Comparison of ENCODE assay signal across 8 mouse cellular contexts in genomic region chr15:100304019-100304991, GRCm38 (mm10). TPM values are rescaled to one million over a fixed set of nuclear protein-coding genes. Genes with fewer than 3 reads are reported as not detected.
A peak's percentile ranks its signal among the peaks of the same experiment; 100 is the strongest.
DNase-seq lines count a peak whose midpoint lies in the region; ATAC-seq and TF ChIP-seq lines count a peak whose summit lies in the region.

TSS of gene Mettl7a1 (plus strand) at chr15:100304140.

- H3K27ac ChIP-seq in cortical plate, adult 2 months (ENCODE audit: insufficient read depth, low read length): peak within 1 kb of the TSS; percentile 92
- peak within 1 kb of the TSS; percentile 83 for H3K27ac ChIP-seq in hindbrain, postnatal 0 days
- peak within 1 kb of the TSS; percentile 98 for H3K27ac ChIP-seq in left cerebral cortex, adult 2 months
- peak within 1 kb of the TSS; percentile 87 for H3K27ac ChIP-seq in macrophage

- H3K27me3 ChIP-seq in hindbrain, postnatal 0 days (ENCODE audit: insufficient read depth, low read length): no peaks in the 10 kb centered on the region

- peak; percentile 97 for TF ChIP-seq POLR2A in cortical plate, adult 2 months (IDR thresholded peaks at IDR 0.05; ENCODE audit: extremely low read depth, insufficient read depth, low read length)

- peak; percentile 83 for ATAC-seq in hindbrain, postnatal 0 days

- H3K9me3 ChIP-seq in hindbrain, postnatal 0 days (ENCODE audit: low read length): no peaks in the 10 kb centered on the region

- peak within 1 kb of the TSS; percentile 58 for H3K9ac ChIP-seq in hindbrain, postnatal 0 days (replicated peaks; ENCODE audit: low read length)

- peaks cover 1% of the 10 kb centered on the region; the same call in 1 of the 2 replicates for H3K4me1 ChIP-seq in cortical plate, adult 2 months (ENCODE audit: control insufficient read depth, insufficient read depth, low read length)
- no peaks in the 10 kb centered on the region for H3K4me1 ChIP-seq in hindbrain, postnatal 0 days (ENCODE audit: insufficient read depth, low read length)

- H3K4me2 ChIP-seq in hindbrain, postnatal 0 days (ENCODE audit: low read depth, low read length): peak within 1 kb of the TSS; percentile 79

- no peak for TF ChIP-seq CTCF in cortical plate, adult 2 months (IDR thresholded peaks at IDR 0.05; ENCODE audit: extremely low read depth, insufficient read depth, low read length)
- TF ChIP-seq CTCF in hindbrain, postnatal 0 days (IDR thresholded peaks at IDR 0.05; ENCODE audit: low read depth): no peak
- TF ChIP-seq CTCF in left cerebral cortex, adult 2 months (IDR thresholded peaks at IDR 0.05): no peak

- no peaks in the 10 kb centered on the region; the same call in 1 of the 2 replicates for H3K79me2 ChIP-seq in macrophage (ENCODE audit: inconsistent target)

- intact Hi-C loops in left cerebral cortex, adult 2 months (cut with DNase I): loop anchor here (5.0 kb wide), 2 partner anchors 67 to 313 kb away; partner anchors contain the start of gene Dazap2

- peak; percentile 87 for DNase-seq in adipocyte (ENCODE audit: low spot score)
- DNase-seq in gastrocnemius, adult 8-10 months (ENCODE audit: low spot score in 2 of 2): peak; percentile 71 to 84
- DNase-seq in hindbrain, postnatal 0 days (ENCODE audit: low spot score): peak; percentile 92
- peak; percentile 82 to 87 for DNase-seq in left cerebral cortex, adult 2 months (ENCODE audit: extremely low spot score in 1 of 2, low spot score in 2 of 2)
- DNase-seq in right cerebral cortex, adult 18-20 months: peak; percentile 89
- peak; percentile 76 for DNase-seq in urinary bladder, adult 2 months (ENCODE audit: low spot score)

- no peaks in the 10 kb centered on the region for H3K36me3 ChIP-seq in hindbrain, postnatal 0 days (ENCODE audit: insufficient read depth, low read length)
- H3K36me3 ChIP-seq in macrophage (ENCODE audit: inconsistent target): no peaks in the 10 kb centered on the region

- WGBS in hindbrain, postnatal 0 days: 3% methylated on average over 25 of the region's 30 CpGs
- whole genome bisulfite sequencing in macrophage (ENCODE audit: missing documents): 2% methylated on average over 20 of the region's 30 CpGs

- peak within 1 kb of the TSS; percentile 63 for H3K4me3 ChIP-seq in cortical plate, adult 2 months (ENCODE audit: insufficient read depth, low read length)
- H3K4me3 ChIP-seq in hindbrain, postnatal 0 days (ENCODE audit: low read length): peak within 1 kb of the TSS; percentile 44
- H3K4me3 ChIP-seq in left cerebral cortex, adult 2 months: peak within 1 kb of the TSS; percentile 60
- H3K4me3 ChIP-seq in macrophage (ENCODE audit: inconsistent target): peak within 1 kb of the TSS; percentile 65

RNA-seq across cellular contexts. Expression of gene Mettl7a1, which starts in this region (rescaled TPM):
- polyA plus RNA-seq in cortical plate, adult 2 months (2012; rRNA removed): 37.9 and 39.5 TPM in 2 replicates
- 10 to 100 TPM; 37.7 to 45.7 (median 44.6) TPM for total RNA-seq in gastrocnemius, adult 8-10 months (2022)
- 4.9 and 9.3 TPM in 2 replicates for total RNA-seq in hindbrain, postnatal 0 days (2014; rRNA removed)
- 1.8 and 2.6 TPM in 2 replicates for polyA plus RNA-seq in hindbrain, postnatal 0 days (2015; fragmentation: Nextera tagmentation; extraction: Ambion mirVana)
- 10 to 100 TPM; 30.0 to 32.2 TPM for total RNA-seq in left cerebral cortex, adult 2 months (2021)
- 10 to 100 TPM in 3 of 26 experiments, 1 to 10 TPM in 23; 1.1 to 10.9 (median 3.7) TPM for total RNA-seq in macrophage (2018; cell fraction: chromatin; rRNA removed)
- total RNA-seq in macrophage (2018; cell fraction: cytosol; rRNA removed): 10 to 100 TPM; 21.7 to 49.7 (median 31.6) TPM
- 10 to 100 TPM in 25 of 26 experiments, 1 to 10 TPM in 1; 5.9 to 34.7 (median 25.5) TPM for total RNA-seq in macrophage (2018; cell fraction: nucleus; rRNA removed)
- 33.7 to 43.2 TPM (median 39.2 TPM) in 3 replicates for polyA plus RNA-seq in macrophage (2018)
- 101 and 106 TPM in 2 replicates for polyA plus RNA-seq in urinary bladder, adult 2 months (2012; rRNA removed)

Comparison
In these comparisons a context has a peak if more than half of its experiments do, and no peak if none do; other contexts are left out.
1. Peak in every context shown above with its lines: DNase-seq, ATAC-seq, H3K4me3 ChIP-seq and H3K27ac ChIP-seq.